Mouse (Mus musculus) erythroblast, embryonic 14.5 days (primary cell): ENCODE data around the gene Rab3c. TPM values are rescaled to one million over a fixed set of nuclear protein-coding genes. Genes with fewer than 3 reads are reported as not detected.

Source experiments
- H3K27me3 ChIP-seq: 2 replicates; pipeline ENCODE4 v1.6.1; 2012; ENCODE audit warnings: inconsistent platforms; ENCODE audit not compliant: control insufficient read depth
- H3K36me3 ChIP-seq: 2 replicates; pipeline ENCODE4 v1.6.1; 2012; ENCODE audit warnings: mild to moderate bottlenecking, inconsistent platforms; ENCODE audit not compliant: control insufficient read depth
- H3K4me1 ChIP-seq: 2 replicates; pipeline ENCODE4 v1.6.1; 2012; ENCODE audit warnings: inconsistent platforms; ENCODE audit not compliant: control insufficient read depth
- H3K4me3 ChIP-seq: replicated peaks from 2 replicates; pipeline ENCODE3; 2012; ENCODE audit warnings: moderate library complexity, mild to moderate bottlenecking, inconsistent platforms
- H3K9me3 ChIP-seq: 2 replicates; pipeline ENCODE4 v1.6.1; 2012; ENCODE audit warnings: low read length, inconsistent platforms, mixed read lengths; ENCODE audit not compliant: control insufficient read depth
- GATA1 ChIP-seq: IDR thresholded peaks from 2 replicates; pipeline ENCODE4 v1.6.1; 2012; ENCODE audit warnings: low read length, inconsistent platforms, mixed read lengths
- TAL1 ChIP-seq: IDR thresholded peaks from 3 replicates; pipeline ENCODE4 v1.6.1; 2012; ENCODE audit warnings: low read length, inconsistent platforms, mixed read lengths
- polyA plus RNA-seq: library from polyadenylated mRNA; stranded (reverse); fragments of >175 nt; gene quantifications from 2 replicates; pipeline ENCODE4 v1.2.3, GENCODE M21; 2012

The Rab3c gene
- polyA plus RNA-seq = not detected in 2 replicates

GRCm38 (mm10) chr13:110280563-110281144 lies at the start of gene Rab3c:
Rab3c (minus strand) TSS chr13:110280996.
- peaks cover 22% of the 10 kb centered on the region for H3K27me3 ChIP-seq
- no peak within 1 kb of the TSS for H3K4me3 ChIP-seq
- H3K9me3 ChIP-seq = no peaks in the 10 kb centered on the region
- H3K4me1 ChIP-seq = no peaks in the 10 kb centered on the region
- TF ChIP-seq GATA1 (no peak), TAL1 (no peak)
- H3K36me3 ChIP-seq = no peaks in the 10 kb centered on the region

GRCm38 (mm10) chr13:110318746-110319145 lies 38.0 kb upstream of the Rab3c start:
- Histone ChIP-seq H3K36me3 (no peaks in the 10 kb centered on the region), H3K9me3 (no peaks in the 10 kb centered on the region), H3K4me1 (no peaks in the 10 kb centered on the region), H3K4me3 (no peak overlapping the region), H3K27me3 (no peaks in the 10 kb centered on the region)
- no peak for TF ChIP-seq GATA1
- no peak for TF ChIP-seq TAL1

GRCm38 (mm10) chr13:110307188-110307587 lies 26.4 kb upstream of the Rab3c start:
- Histone ChIP-seq H3K4me1 (no peaks in the 10 kb centered on the region), H3K9me3 (no peaks in the 10 kb centered on the region), H3K4me3 (no peak overlapping the region), H3K36me3 (no peaks in the 10 kb centered on the region), H3K27me3 (no peaks in the 10 kb centered on the region)
- TF ChIP-seq TAL1 (no peak), GATA1 (no peak)

GRCm38 (mm10) chr13:110297112-110297511 lies 16.3 kb upstream of the Rab3c start:
- no peak overlapping the region for H3K4me3 ChIP-seq
- H3K27me3 ChIP-seq = no peaks in the 10 kb centered on the region
- H3K36me3 ChIP-seq = no peaks in the 10 kb centered on the region
- TF ChIP-seq GATA1 = no peak
- TF ChIP-seq TAL1 = no peak
- H3K9me3 ChIP-seq = no peaks in the 10 kb centered on the region
- H3K4me1 ChIP-seq = no peaks in the 10 kb centered on the region; the same call in 1 of the 2 replicates

- Histone ChIP-seq H3K36me3 (no peaks in the 10 kb centered on the region), H3K4me1 (no peaks in the 10 kb centered on the region), H3K4me3 (no peak overlapping the region), H3K9me3 (no peaks in the 10 kb centered on the region), H3K27me3 (no peaks in the 10 kb centered on the region)
- TF ChIP-seq TAL1 = no peak
- no peak for TF ChIP-seq GATA1
Measured at GRCm38 (mm10) chr13:110288499-110288898, 7.7 kb upstream of the Rab3c start.

- TF ChIP-seq GATA1 (no peak), TAL1 (no peak)
- Histone ChIP-seq H3K4me3 (no peak overlapping the region), H3K36me3 (no peaks in the 10 kb centered on the region), H3K27me3 (peaks cover 22% of the 10 kb centered on the region), H3K9me3 (no peaks in the 10 kb centered on the region), H3K4me1 (no peaks in the 10 kb centered on the region)
Measured at GRCm38 (mm10) chr13:110283781-110284180, 3.0 kb upstream of the Rab3c start.

- no peaks in the 10 kb centered on the region for H3K4me1 ChIP-seq
- H3K4me3 ChIP-seq = no peak overlapping the region
- no peak for TF ChIP-seq GATA1
- TF ChIP-seq TAL1 = no peak
- no peaks in the 10 kb centered on the region for H3K36me3 ChIP-seq
- H3K9me3 ChIP-seq = no peaks in the 10 kb centered on the region
- H3K27me3 ChIP-seq = peaks cover 22% of the 10 kb centered on the region
Measured at GRCm38 (mm10) chr13:110280028-110280562, 701 bp downstream of the Rab3c start.

- Histone ChIP-seq H3K9me3 (no peaks in the 10 kb centered on the region), H3K4me1 (no peaks in the 10 kb centered on the region), H3K36me3 (no peaks in the 10 kb centered on the region), H3K4me3 (no peak overlapping the region), H3K27me3 (peaks cover 22% of the 10 kb centered on the region)
- no peak for TF ChIP-seq GATA1
- no peak for TF ChIP-seq TAL1
Measured at GRCm38 (mm10) chr13:110278976-110279736, 1.6 kb downstream of the Rab3c start.

GRCm38 (mm10) chr13:110277709-110278108 lies 3.1 kb downstream of the Rab3c start:
- no peak overlapping the region for H3K4me3 ChIP-seq
- no peaks in the 10 kb centered on the region for H3K4me1 ChIP-seq
- TF ChIP-seq TAL1 (no peak), GATA1 (no peak)
- no peaks in the 10 kb centered on the region for H3K9me3 ChIP-seq
- peaks cover 22% of the 10 kb centered on the region for H3K27me3 ChIP-seq
- H3K36me3 ChIP-seq = no peaks in the 10 kb centered on the region

- H3K4me1 ChIP-seq = no peaks in the 10 kb centered on the region
- H3K9me3 ChIP-seq = no peaks in the 10 kb centered on the region
- H3K27me3 ChIP-seq = peaks cover 12% of the 10 kb centered on the region
- no peaks in the 10 kb centered on the region for H3K36me3 ChIP-seq
- TF ChIP-seq GATA1 = no peak
- H3K4me3 ChIP-seq = no peak overlapping the region
Measured at GRCm38 (mm10) chr13:110275471-110275870, 5.3 kb downstream of the Rab3c start.
